Mouse (Mus musculus) neural tube, embryonic 14.5 days (tissue): ENCODE measurements around the gene Epha1. TPM values are rescaled to one million over a fixed set of nuclear protein-coding genes. Genes with fewer than 3 reads are reported as not detected.

ENCODE experiments used
- ATAC-seq: fragments of 200-750 bp; cut with Nextera tagmentation; 2 replicates; pipeline ENCODE4 v1.8.0; 2017; ENCODE audit warnings: low read depth, mild to moderate bottlenecking, moderate TSS enrichment, moderate library complexity
- H3K27ac ChIP-seq: fragments of 300-500 bp; sonication (generic); 2 replicates; pipeline ENCODE4 v1.5.1; 2014; ENCODE audit warnings: low read depth, mild to moderate bottlenecking, control low read depth, low read length, moderate library complexity, mixed read lengths
- H3K27me3 ChIP-seq: fragments of 300-500 bp; sonication (generic); 2 replicates; pipeline ENCODE4 v1.6.1; 2014; ENCODE audit warnings: low read length; ENCODE audit not compliant: control insufficient read depth, insufficient read depth
- H3K36me3 ChIP-seq: fragments of 300-500 bp; sonication (generic); 2 replicates; pipeline ENCODE4 v1.6.1; 2014; ENCODE audit warnings: low read length, mixed read lengths; ENCODE audit not compliant: control insufficient read depth, insufficient read depth
- H3K4me1 ChIP-seq: fragments of 300-500 bp; sonication (generic); 2 replicates; pipeline ENCODE4 v1.6.1; 2014; ENCODE audit warnings: low read length; ENCODE audit not compliant: control insufficient read depth, insufficient read depth
- H3K4me2 ChIP-seq: fragments of 300-500 bp; sonication (generic); 2 replicates; pipeline ENCODE4 v1.6.1; 2014; ENCODE audit warnings: mild to moderate bottlenecking, low read depth, low read length, control low read depth
- H3K4me3 ChIP-seq: fragments of 300-500 bp; sonication (generic); 2 replicates; pipeline ENCODE4 v1.5.1; 2014; ENCODE audit warnings: low read depth, low read length, control low read depth, mixed read lengths
- H3K9ac ChIP-seq: fragments of 300-500 bp; sonication (generic); replicated peaks from 2 replicates; pipeline ENCODE4 v1.6.1; 2014; ENCODE audit warnings: low read depth, mild to moderate bottlenecking, control low read depth, low read length, mixed read lengths
- H3K9me3 ChIP-seq: fragments of 300-500 bp; sonication (generic); 2 replicates; pipeline ENCODE4 v1.6.1; 2016; ENCODE audit warnings: low read length; ENCODE audit not compliant: control insufficient read depth
- WGBS: fragments of 180-500 bp; shearing (Covaris S2); extraction: QIAGEN DNeasy Blood & Tissue Kit; methylation state at CpG from one replicate; pipeline ENCODE4 v1.1.7; 2014; 5-methylcytosine and 5-hydroxymethylcytosine counted together
- polyA plus RNA-seq: library from polyadenylated mRNA; unstranded; fragments of >200 nt; fragmentation: Nextera tagmentation; extraction: Ambion mirVana; gene quantifications from 2 replicates; pipeline ENCODE4 v1.2.1, GENCODE M21; 2014

The Epha1 gene
- polyA plus RNA-seq, 1 experiment from 2014 or later: 0.15 TPM

DNA sequence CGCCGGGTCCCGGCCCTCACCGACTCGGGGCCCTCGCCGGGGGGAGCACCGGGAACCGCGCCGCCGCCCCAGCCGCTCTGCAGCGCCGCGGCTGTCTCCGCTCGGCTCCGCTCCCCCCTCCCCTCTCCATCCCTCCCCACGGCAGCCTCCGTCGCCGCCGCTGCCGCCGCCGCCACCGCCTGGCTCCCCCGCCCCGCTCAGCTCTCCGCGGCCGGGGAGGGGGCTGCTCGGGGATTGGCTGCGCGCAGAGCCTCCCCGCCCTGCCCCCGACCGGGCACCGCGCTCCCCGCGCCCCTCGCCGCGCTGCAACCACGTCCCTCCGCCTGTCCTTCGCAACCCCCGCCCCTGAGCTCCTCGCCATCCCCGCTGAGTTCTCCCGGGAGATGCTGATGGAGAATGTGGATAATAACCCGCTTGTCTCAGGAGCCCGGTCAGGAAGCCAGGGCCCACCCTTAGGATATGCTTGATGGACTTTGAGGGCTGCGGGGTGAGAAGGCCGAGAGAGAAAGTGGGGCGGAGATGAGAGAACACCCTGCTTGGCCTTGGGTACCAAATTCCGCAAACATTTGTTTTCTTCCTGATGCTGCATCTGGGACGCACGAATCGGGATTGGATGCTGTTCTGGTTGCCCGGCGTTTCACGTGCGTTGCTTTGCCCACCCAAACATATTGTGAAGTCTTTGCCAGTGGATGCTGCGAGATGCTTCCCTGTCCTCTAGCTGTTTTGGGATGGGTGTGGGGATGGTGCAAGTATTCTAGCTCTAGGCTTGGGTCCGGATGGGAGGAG, 48.4 kb downstream of the Epha1 start, which contains the start of gene Fam131b:
TSS of gene Fam131b (minus strand) at position 162 of the 786 bp plus-strand sequence.
- H3K9ac ChIP-seq: peak within 1 kb of the TSS; percentile 71
- H3K4me1 ChIP-seq: no peaks in the 10 kb centered on the region; the same call in 1 of the 2 replicates
- ATAC-seq: peak; percentile 91
- H3K4me3 ChIP-seq: peak within 1 kb of the TSS; percentile 40
- H3K36me3 ChIP-seq: 0 out of 2 replicates have a peak, but pooled peaks cover 6% of the 10 kb centered on the region
- peak within 1 kb of the TSS; percentile 69 for H3K4me2 ChIP-seq
- peak within 1 kb of the TSS; percentile 84 for H3K27ac ChIP-seq
- H3K27me3 ChIP-seq: no peaks in the 10 kb centered on the region
- WGBS: 2% methylated on average over 40 of the region's 68 CpGs
- H3K9me3 ChIP-seq: no peaks in the 10 kb centered on the region

DNA sequence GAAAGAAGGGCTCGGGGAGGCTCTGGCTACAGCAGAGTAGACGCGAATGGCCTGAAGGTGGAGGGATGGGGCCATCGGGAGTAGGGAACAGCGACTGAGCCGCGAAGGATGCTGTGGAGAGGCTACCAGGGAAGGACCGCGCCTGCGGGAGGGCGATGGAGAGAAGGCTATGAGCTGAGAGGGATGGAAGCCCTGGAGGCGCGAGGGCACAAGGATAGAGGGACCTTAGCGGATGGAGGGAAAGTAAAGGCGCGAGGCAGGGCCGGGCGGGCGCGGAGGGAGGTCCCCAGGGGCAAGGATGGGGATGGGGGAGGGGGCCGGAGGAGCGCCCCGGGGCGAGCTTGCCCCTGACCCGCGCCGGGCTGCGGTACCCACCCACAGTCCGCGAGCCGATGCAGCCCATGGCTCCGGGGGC, 49.0 kb downstream of the Epha1 start:
- Histone ChIP-seq H3K27me3 (no peaks in the 10 kb centered on the region), H3K9me3 (no peaks in the 10 kb centered on the region), H3K27ac (peak overlapping the region; percentile 84), H3K4me1 (no peaks in the 10 kb centered on the region; the same call in 1 of the 2 replicates), H3K9ac (peak overlapping the region; percentile 71), H3K4me2 (peak overlapping the region; percentile 69), H3K4me3 (peak overlapping the region; percentile 40), H3K36me3 (0 out of 2 replicates have a peak, but pooled peaks cover 6% of the 10 kb centered on the region)
- ATAC-seq: peak; percentile 79
- WGBS: under 1% methylated on average over 20 of the region's 32 CpGs

DNA sequence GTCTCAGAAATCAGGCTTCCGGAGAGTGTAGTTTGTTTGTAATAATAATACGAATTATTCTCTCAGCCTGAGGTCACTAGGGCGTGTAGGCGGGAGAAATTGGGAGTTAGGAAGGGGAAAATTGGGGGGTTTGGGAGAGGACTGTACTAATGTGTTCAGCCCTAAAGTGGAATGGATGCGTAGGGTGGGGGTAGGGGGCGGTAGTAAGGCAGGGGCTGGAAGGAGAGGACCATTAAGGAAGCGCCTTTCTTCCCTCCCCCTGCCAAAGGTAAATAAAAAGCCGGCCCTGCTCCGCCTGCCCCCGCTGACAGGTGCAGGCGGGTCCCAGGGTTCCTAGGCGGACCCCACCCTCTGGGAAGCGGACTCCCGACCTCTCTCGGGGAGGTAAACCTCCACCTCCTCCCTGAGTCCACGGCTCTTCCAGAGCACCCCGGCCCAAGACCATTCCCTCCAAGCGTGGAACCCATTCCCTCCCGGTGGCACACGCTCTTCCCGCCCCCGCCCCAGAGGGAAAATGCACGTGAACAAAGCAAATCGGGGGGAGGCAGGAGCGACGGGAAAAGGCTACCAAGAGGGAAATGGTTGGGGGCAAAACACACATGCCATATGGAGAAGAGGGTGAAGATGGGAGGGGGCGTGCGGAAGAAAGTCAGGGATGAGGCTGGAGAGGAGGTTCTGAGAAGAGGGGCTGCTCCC, 49.5 kb downstream of the Epha1 start:
- peak overlapping the region; percentile 40 for H3K4me3 ChIP-seq
- H3K27ac ChIP-seq: peak overlapping the region; percentile 84
- H3K9ac ChIP-seq: peak overlapping the region; percentile 71
- ATAC-seq: peak; percentile 48
- peak overlapping the region; percentile 69 for H3K4me2 ChIP-seq
- under 1% methylated on average over 28 of the region's 28 CpGs for WGBS
- no peaks in the 10 kb centered on the region for H3K9me3 ChIP-seq
- H3K36me3 ChIP-seq: peaks cover 9% of the 10 kb centered on the region; the same call in 1 of the 2 replicates
- no peaks in the 10 kb centered on the region for H3K27me3 ChIP-seq
- no peaks in the 10 kb centered on the region; the same call in 1 of the 2 replicates for H3K4me1 ChIP-seq

DNA sequence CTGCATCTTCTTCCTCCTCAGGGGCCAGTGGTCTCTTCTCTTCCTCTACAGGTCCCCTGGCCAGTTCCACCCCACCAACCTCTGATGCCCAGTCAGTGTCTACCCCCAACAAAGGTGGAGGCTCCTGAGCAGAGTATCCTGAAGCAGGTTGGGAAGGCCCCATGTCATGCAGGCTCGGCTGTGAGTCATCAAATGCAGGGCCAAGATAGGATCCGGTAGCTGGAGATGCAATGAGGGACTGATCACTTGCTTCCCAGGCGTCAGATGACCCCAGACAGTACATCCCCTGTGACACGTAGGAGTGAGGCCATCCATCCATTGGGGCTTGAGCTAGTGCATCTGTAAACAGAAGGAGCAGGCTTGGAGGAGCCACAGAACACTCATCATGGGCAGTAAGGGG, 54.8 kb downstream of the Epha1 start:
- H3K4me1 ChIP-seq: no peaks in the 10 kb centered on the region
- no peaks in the 10 kb centered on the region for H3K27me3 ChIP-seq
- 91% methylated on average over 4 of the region's 4 CpGs for WGBS
- H3K4me3 ChIP-seq: no peak overlapping the region
- no peak for ATAC-seq
- H3K27ac ChIP-seq: no peak overlapping the region
- no peak overlapping the region for H3K9ac ChIP-seq
- H3K4me2 ChIP-seq: no peak overlapping the region
- H3K9me3 ChIP-seq: no peaks in the 10 kb centered on the region
- peaks cover 28% of the 10 kb centered on the region for H3K36me3 ChIP-seq

DNA sequence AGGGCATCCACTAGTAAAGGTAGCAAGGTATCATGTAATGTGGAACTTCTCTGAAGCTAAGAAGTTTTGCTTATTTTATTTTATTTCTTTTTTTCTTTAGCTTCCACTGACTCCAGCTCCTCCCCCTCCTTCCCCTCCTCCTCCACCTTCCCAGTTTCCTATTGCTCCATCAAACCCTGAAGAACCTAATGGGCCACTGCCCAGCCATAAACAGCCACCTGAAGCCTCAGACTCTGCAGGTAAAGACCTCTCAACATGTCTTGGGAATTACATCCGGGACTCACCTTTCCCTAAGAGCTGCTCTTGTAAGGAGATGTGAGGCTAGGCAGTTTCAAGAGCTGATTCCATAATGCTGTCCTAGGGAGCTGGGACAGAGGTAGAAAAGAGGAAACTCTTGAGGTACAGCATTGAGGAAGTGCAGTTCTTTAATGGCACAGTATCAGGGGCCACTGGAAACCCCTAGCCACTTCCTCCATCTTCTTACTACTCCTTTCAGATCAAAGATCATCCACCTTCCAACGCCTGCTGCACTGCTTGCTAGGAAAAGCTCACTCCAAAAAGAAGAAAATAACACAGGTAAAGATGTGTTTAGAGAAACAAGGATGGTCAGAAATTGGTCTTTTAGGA, 62.5 kb downstream of the Epha1 start:
- Histone ChIP-seq H3K4me3 (no peak overlapping the region), H3K4me2 (no peak overlapping the region), H3K27me3 (no peaks in the 10 kb centered on the region), H3K4me1 (no peaks in the 10 kb centered on the region), H3K27ac (no peak overlapping the region), H3K9me3 (no peaks in the 10 kb centered on the region), H3K36me3 (peaks cover 28% of the 10 kb centered on the region), H3K9ac (no peak overlapping the region)
- WGBS: 87% methylated on average over 2 of the region's 2 CpGs
- no peak for ATAC-seq

DNA sequence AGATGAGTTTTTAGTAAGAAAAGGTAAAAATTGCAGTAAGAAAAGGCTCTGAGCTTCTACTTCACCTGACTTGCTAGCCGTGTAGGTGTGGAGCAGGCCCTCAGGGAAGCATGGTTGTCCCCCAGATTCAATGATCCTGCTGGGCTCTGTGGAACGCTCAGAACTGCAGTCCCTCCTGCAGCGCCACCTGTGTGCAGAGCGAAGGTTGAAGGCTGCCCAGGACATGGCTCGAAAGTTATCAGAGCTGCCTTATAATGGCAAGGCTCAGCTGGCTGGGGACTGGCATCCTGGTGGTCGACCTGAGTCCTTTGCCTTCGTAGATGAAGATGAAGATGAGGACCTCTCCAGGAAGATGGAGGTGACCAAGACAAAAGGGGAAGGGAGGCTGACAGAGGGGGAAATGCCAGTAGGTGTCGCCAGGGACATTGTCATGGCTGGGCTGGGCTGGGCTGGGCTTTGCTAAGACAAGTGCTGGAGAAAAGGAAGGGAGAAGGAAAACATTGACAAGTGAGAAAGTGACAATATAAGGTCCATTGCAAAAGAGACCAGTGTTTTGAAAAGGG, 63.2 kb downstream of the Epha1 start:
- Histone ChIP-seq H3K27ac (no peak overlapping the region), H3K4me2 (no peak overlapping the region), H3K4me1 (no peaks in the 10 kb centered on the region), H3K9me3 (no peaks in the 10 kb centered on the region), H3K4me3 (no peak overlapping the region), H3K9ac (no peak overlapping the region), H3K27me3 (no peaks in the 10 kb centered on the region), H3K36me3 (peaks cover 28% of the 10 kb centered on the region)
- no peak for ATAC-seq
- WGBS: 54% methylated on average over 8 of the region's 8 CpGs

Other genes with a start within 250 kb of the Epha1 start
- not detected in 2 replicates for gene Tas2r139, start 232.3 kb downstream of the Epha1 start, polyA plus RNA-seq
- gene Tas2r144, start 157.9 kb downstream of the Epha1 start, polyA plus RNA-seq: not detected in 2 replicates
- gene Gstk1, start 127.3 kb downstream of the Epha1 start, polyA plus RNA-seq: 8.0 and 12.4 TPM in 2 replicates
- gene Tmem139, start 111.3 kb downstream of the Epha1 start, polyA plus RNA-seq: 0.17 TPM in 1 of 2 replicates, not detected in the other
- 34.0 and 34.7 TPM in 2 replicates for gene Casp2, start 108.3 kb downstream of the Epha1 start, polyA plus RNA-seq
- 2.2 and 2.6 TPM in 2 replicates for gene Clcn1, start 86.6 kb downstream of the Epha1 start, polyA plus RNA-seq
- gene Fam131b, start 48.6 kb downstream of the Epha1 start, polyA plus RNA-seq: 6.9 and 7.1 TPM in 2 replicates
- gene Zyx, start 23.6 kb downstream of the Epha1 start, polyA plus RNA-seq: 52.7 and 62.4 TPM in 2 replicates
- gene Tas2r143, start 27.0 kb upstream of the Epha1 start, polyA plus RNA-seq: not detected in 2 replicates
- gene Tas2r135, start 32.2 kb upstream of the Epha1 start, polyA plus RNA-seq: not detected in 2 replicates
- not detected in 2 replicates for gene Tas2r126, start 61.3 kb upstream of the Epha1 start, polyA plus RNA-seq
- not detected in 2 replicates for gene Olfr458, start 91.9 kb upstream of the Epha1 start, polyA plus RNA-seq
- gene Olfr457, start 103.1 kb upstream of the Epha1 start, polyA plus RNA-seq: 0.06 and 0.07 TPM in 2 replicates
- not detected in 2 replicates for gene Olfr456, start 113.9 kb upstream of the Epha1 start, polyA plus RNA-seq
- not detected in 2 replicates for gene Olfr455, start 174.3 kb upstream of the Epha1 start, polyA plus RNA-seq
- gene Tcaf3, start 224.4 kb upstream of the Epha1 start, polyA plus RNA-seq: not detected in 2 replicates